Mouse (Mus musculus) gastrocnemius, adult 2 months (tissue): ENCODE data around the gene 4933427D14Rik. TPM values are rescaled to one million over a fixed set of nuclear protein-coding genes. Genes with fewer than 3 reads are reported as not detected.

ENCODE experiments used
- DNase-seq: peaks from one replicate; pipeline ENCODE4 v3.0.0; 2022
- H3K27ac ChIP-seq: fragments of 200-600 bp; 2 replicates; pipeline ENCODE4 v1.8.1; 2022; ENCODE audit warnings: mild to moderate bottlenecking
- H3K4me3 ChIP-seq: fragments of 200-600 bp; 2 replicates; pipeline ENCODE4 v1.8.1; 2022; ENCODE audit warnings: mild to moderate bottlenecking, moderate library complexity
- CTCF ChIP-seq: fragments of 200-600 bp; IDR thresholded peaks from 2 replicates; pipeline ENCODE4 v1.8.1; 2022; ENCODE audit warnings: antibody characterized with exemption, mild to moderate bottlenecking, moderate library complexity
- intact Hi-C: fragments of 180-260 bp; cut with DNase I; formaldehyde crosslinking; loops from one replicate; pipeline ENCODE4 v1.15.1; 2025
- total RNA-seq, 2 experiments: library from RNA; stranded (reverse); gene quantifications; 2 replicates each; pipeline ENCODE4 v1.2.3; 2021

Gene 4933427D14Rik
- total RNA-seq, 2 experiments from 2014 or later = 2.0 to 2.6 TPM

DNA sequence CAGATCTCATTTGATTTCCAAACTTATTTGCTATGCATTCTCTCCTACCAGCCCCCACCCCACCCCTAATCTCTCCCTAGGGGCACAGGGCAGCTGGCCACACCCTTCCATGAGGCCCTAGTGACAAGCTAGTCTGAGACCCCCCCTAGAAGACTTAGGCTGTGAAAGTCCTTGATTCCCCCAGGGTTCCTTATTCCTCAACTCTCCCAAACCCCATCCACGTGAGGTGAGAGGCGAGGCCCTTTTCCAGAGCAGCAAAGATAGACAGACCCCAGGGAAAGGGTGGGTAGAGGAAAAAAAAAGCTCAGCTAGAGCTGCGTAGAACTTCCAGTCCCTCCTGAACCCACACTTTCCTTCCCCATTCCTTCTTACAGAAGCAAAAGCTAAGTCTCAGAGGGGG is 76.4 kb downstream of the 4933427D14Rik start:
- peak overlapping the region; percentile 88 for H3K27ac ChIP-seq
- TF ChIP-seq CTCF = no peak
- intact Hi-C loops = no loop called here

DNA sequence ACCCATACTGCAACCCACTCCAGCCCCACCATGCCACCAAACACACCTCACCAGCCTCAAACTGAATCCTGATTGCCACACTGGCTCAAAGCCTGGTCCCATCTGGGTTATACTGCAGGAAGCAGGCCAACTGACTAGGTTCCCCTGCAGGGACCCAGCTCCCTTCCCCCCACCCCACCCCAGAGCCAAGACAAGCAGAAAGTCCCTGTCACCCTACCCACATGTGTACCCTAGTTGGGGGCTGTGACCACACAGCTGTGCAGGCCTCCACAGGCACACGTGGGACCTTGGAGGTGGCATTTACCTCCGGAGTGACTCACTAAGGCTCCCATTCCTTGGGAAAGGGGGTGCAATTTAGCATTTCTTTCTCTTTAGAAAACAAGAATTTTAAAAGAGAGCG is 76.8 kb downstream of the 4933427D14Rik start:
- intact Hi-C loops = no loop called here
- no peak for TF ChIP-seq CTCF
- no peak for DNase-seq
- peak overlapping the region; percentile 57 for H3K4me3 ChIP-seq
- peak overlapping the region; percentile 88 for H3K27ac ChIP-seq

More for the DNA sequence above, 76.4 kb downstream of the 4933427D14Rik start:
- DNase-seq = no peak
- H3K4me3 ChIP-seq = no peak overlapping the region

DNA sequence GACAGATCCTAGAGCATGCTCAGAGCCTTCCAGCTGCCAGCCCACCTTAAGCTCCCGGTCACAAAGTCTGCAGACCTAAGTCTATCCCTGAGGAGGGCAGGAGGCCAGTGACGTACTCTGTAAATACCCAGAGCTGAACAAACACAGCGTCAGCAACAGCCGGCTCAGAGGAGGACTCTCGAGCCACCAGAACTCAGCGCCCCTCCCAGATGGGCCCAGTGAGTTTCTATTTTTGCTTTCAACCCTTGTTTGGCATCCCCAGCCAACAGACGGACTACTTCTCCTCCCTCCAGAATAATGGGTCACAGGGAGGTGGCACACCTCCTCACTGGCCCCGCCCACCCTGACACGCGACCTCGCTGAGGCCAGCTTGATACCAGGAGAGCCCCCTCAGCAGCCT is 77.2 kb downstream of the 4933427D14Rik start:
- intact Hi-C loops = no loop called here
- Histone ChIP-seq H3K4me3 (peak overlapping the region; percentile 57), H3K27ac (peak overlapping the region; percentile 88)
- peak; percentile 81 for DNase-seq
- no peak for TF ChIP-seq CTCF

GRCm38 (mm10) chr11:72129032-72129894 is 78.0 kb downstream of the 4933427D14Rik start:
- peak; percentile 44 for DNase-seq
- H3K4me3 ChIP-seq = peak overlapping the region; percentile 57
- intact Hi-C loops = loop anchor here (5.0 kb wide), 1 partner anchor 37 kb away; no protein-coding TSS in a partner anchor

GRCm38 (mm10) chr11:72127450-72128189 is 79.6 kb downstream of the 4933427D14Rik start:
- no peak for TF ChIP-seq CTCF
- Histone ChIP-seq H3K27ac (no peak overlapping the region; the same call in 1 of the 2 replicates), H3K4me3 (no peak overlapping the region)
- DNase-seq = no peak
- intact Hi-C loops = loop anchor here (5.0 kb wide), 1 partner anchor 35 kb away; no protein-coding TSS in a partner anchor

More at GRCm38 (mm10) chr11:72129032-72129894, 78.0 kb downstream of the 4933427D14Rik start:
- peak overlapping the region; percentile 88 for H3K27ac ChIP-seq
- TF ChIP-seq CTCF = no peak

DNA sequence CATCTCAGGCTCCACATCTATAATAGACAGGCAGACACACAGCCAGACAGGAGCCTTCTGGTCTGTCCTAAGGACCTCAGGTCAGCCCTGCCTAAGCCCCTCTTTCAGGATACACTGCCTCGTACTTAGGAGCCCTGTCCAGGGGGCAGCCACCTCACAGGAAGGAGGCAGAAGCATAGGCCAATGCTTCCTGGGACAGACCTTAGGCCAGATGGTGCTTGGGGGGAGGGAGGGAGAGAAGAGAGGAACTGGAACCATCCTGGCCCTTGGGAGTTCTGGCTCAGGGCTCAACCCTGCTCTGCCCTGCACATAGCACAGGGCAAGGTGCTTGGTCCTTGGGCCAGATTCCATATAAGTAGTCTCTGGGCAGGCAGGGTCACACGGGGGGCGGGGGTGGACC is 81.5 kb downstream of the 4933427D14Rik start:
- DNase-seq = no peak
- intact Hi-C loops = loop anchor here (5.0 kb wide), 1 partner anchor 33 kb away; no protein-coding TSS in a partner anchor
- no peak for TF ChIP-seq CTCF

DNA sequence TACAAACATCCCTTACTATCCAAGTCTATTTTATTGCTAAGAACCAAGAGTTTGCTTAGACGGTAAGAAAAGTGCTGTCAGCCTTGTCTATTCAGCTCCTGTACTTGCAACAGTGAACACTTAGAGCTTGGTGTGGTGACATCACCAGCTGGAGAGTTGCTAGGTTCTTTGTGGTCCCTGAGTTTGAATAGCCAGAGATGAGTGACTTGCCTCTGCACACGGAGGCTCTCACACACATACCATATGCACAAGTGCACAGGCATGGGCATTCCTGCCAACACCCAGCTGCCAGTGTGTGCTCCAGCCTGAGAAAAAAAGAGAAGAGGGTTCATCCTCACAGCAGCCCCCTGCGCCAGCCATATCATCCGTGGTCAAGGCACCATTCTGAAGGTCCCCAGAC is 83.7 kb downstream of the 4933427D14Rik start:
- no peak for TF ChIP-seq CTCF
- no peak overlapping the region for H3K27ac ChIP-seq
- intact Hi-C loops = no loop called here
- no peak overlapping the region for H3K4me3 ChIP-seq
- DNase-seq = no peak

More for the DNA sequence above, 81.5 kb downstream of the 4933427D14Rik start:
- Histone ChIP-seq H3K4me3 (no peak overlapping the region), H3K27ac (no peak overlapping the region)

- no peak for DNase-seq
- H3K27ac ChIP-seq = no peak overlapping the region
- TF ChIP-seq CTCF = no peak
- H3K4me3 ChIP-seq = no peak overlapping the region
- intact Hi-C loops = no loop called here
These were observed 86.9 kb downstream of the 4933427D14Rik start for GRCm38 (mm10) chr11:72120354-72120753.

- TF ChIP-seq CTCF = no peak
- no peak overlapping the region for H3K4me3 ChIP-seq
- H3K27ac ChIP-seq = no peak overlapping the region
- DNase-seq = no peak
- intact Hi-C loops = no loop called here
These were observed 88.6 kb downstream of the 4933427D14Rik start for GRCm38 (mm10) chr11:72118630-72119029.

DNA sequence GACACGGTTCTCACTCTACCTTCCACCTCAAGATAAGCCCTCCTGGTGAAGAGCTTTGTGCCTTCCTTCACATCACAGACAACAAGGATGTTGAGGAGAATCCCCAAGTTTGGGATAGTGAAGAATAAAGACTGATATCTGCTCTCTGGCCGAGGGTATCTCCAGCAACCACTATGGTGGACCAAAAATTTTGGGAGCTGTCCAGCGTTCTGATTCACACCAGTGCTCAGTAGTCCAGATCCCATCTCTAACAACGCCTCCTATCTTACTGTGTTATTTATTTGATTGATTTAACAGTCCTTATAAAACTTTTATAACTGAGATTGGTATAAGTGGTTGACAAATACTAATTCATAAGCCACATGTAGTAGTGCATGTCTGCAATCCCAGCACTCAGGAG is 94.0 kb downstream of the 4933427D14Rik start:
- no peak for TF ChIP-seq CTCF
- intact Hi-C loops = no loop called here
- Histone ChIP-seq H3K4me3 (no peak overlapping the region), H3K27ac (no peak overlapping the region)
- no peak for DNase-seq

DNA sequence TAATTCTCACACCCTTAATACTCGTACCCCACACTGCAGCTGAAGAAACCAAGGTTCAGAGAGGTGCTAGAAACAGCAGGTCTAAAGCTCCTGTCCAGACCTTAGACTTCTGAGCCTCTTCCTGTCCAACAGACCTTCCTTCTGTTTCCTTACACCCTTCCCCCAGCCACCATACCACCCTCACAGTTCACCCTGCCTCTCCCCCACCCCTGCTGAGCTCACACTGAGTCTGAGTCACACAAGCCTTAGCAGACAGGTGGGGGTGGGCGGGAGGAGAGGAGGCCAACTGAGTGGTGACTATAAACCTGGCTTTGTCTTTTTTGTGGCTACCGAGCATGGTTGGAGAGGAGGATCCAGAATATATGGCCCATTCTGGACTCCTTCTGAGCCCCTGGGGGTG is 96.5 kb downstream of the 4933427D14Rik start:
- intact Hi-C loops = no loop called here
- DNase-seq = no peak
- Histone ChIP-seq H3K4me3 (no peak overlapping the region), H3K27ac (no peak overlapping the region)
- no peak for TF ChIP-seq CTCF

- peak; percentile 26 for TF ChIP-seq CTCF
- intact Hi-C loops = no loop called here
- Histone ChIP-seq H3K27ac (no peak overlapping the region), H3K4me3 (no peak overlapping the region)
- DNase-seq = no peak
These were observed 103.0 kb downstream of the 4933427D14Rik start for GRCm38 (mm10) chr11:72104223-72104622.

Other genes starting within 250 kb of the 4933427D14Rik start
- gene Aipl1, start 169.9 kb downstream of the 4933427D14Rik start, total RNA-seq = not detected
- gene Pimreg, start 165.4 kb downstream of the 4933427D14Rik start, total RNA-seq = not detected
- gene Pitpnm3, start 71.7 kb downstream of the 4933427D14Rik start, total RNA-seq = 1 to 10 TPM; 1.7 to 2.2 TPM
- gene Gm43951, start 619 bp downstream of the 4933427D14Rik start, total RNA-seq = under 1 TPM; 0.20 to 0.25 TPM
- 10 to 100 TPM; 29.2 to 30.4 TPM for gene Txndc17, start 88 bp upstream of the 4933427D14Rik start, total RNA-seq
- gene Med31, start 8.1 kb upstream of the 4933427D14Rik start, total RNA-seq = 1 to 10 TPM; 7.2 to 8.2 TPM
- gene Slc13a5, start 59.8 kb upstream of the 4933427D14Rik start, total RNA-seq = not detected
- 1 to 10 TPM; 3.4 to 3.7 TPM for gene Xaf1, start 94.2 kb upstream of the 4933427D14Rik start, total RNA-seq
- gene Fbxo39, start 107.0 kb upstream of the 4933427D14Rik start, total RNA-seq = not detected
- gene Tekt1, start 155.0 kb upstream of the 4933427D14Rik start, total RNA-seq = 1 to 10 TPM in 1 of 2 experiments, under 1 TPM in 1; 0.33 to 2.6 TPM
- gene Smtnl2, start 204.3 kb upstream of the 4933427D14Rik start, total RNA-seq = 100 to 1,000 TPM; 238 to 342 TPM
- 1 to 10 TPM in 1 of 2 experiments, under 1 TPM in 1; 0.67 to 5.5 TPM for gene Ggt6, start 228.1 kb upstream of the 4933427D14Rik start, total RNA-seq
- 10 to 100 TPM; 60.2 to 60.9 TPM for gene Mybbp1a, start 233.9 kb upstream of the 4933427D14Rik start, total RNA-seq